Mouse (Mus musculus) adrenal gland, postnatal 36 days (tissue): ENCODE measurements around the gene Rere. TPM values are rescaled to one million over a fixed set of nuclear protein-coding genes. Genes with fewer than 3 reads are reported as not detected.
"Not testable (repeated sequence)": the region's sequence is repeated elsewhere in the genome, so short reads cannot be mapped to it uniquely, and the experiment has no call there.

Experiments
- DNase-seq, 2 experiments: peaks; one replicate each; pipeline ENCODE4 v3.0.0; 2021; ENCODE audit warnings: mixed read lengths in 1 of 2
- total RNA-seq, 2 experiments: library from RNA; stranded (reverse); gene quantifications; 2 replicates each; pipeline ENCODE4 v1.2.3; 2021

Rere gene
- total RNA-seq, 2 experiments from 2014 or later: 114 to 116 TPM

DNA sequence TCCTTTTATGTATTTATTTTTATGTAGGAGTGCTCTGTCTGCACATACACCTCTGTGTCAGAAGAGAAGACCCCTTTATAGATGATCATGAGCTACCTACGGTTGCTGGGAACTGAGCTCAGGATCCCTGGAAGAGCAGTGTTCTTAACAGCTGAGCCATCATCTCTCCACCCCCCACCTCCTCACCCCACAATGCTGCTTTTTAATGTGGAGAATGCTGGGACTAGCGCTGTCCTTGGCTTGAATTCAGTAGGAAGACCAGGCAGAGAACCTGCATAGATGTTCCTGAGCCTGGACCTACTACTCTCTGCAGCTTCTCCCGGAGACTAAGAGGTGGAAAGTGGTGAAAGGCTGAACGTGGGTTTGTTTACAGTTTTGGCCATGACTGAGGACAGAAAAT, 269.9 kb downstream of the Rere start:
- no peak for DNase-seq

DNA sequence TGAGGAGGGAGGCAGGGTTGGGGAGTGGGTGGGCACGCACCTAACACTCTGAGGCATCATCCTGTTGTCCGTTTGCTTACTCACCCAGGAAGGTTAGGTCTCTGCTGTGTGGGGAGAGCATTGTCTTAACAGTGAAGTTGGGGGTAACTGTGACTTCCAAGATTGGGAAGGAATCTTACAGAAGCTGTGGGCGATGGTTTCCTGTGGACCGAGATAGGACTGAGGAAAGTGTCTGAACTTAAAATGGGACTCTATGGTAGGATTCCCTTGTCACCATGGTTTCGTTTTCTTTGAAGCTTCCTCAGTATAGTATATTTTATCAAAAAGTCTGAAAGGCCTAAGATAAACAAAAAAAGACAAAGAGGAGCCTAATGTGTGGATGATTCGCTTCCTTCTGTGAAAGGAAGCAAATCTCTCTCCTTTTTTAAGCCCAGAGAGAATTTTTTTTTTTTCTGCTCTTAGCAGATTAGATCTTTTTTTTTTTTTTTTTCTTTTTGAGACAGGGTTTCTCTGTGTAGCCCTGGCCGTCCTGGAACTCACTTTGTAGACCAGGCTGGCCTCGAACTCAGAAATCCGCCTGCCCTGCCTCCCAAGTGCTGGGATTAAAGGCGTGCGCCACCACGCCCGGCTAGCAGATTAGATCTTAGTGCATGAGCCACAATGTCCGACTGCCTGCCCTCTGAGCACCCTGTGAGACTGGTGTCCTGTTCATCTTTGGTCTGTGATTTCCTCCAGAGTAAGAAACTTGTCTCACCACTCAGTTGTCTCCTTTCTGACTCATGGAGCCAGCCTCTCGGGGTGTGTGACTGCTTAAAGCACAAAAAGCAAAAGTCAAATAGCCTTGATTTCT, 271.5 kb downstream of the Rere start:
- DNase-seq: no peak

GRCm38 (mm10) chr4:150555783-150556182, 274.3 kb downstream of the Rere start:
- no peak for DNase-seq

GRCm38 (mm10) chr4:150556382-150557221, 275.2 kb downstream of the Rere start:
- DNase-seq: peak; percentile 90 to 91

DNA sequence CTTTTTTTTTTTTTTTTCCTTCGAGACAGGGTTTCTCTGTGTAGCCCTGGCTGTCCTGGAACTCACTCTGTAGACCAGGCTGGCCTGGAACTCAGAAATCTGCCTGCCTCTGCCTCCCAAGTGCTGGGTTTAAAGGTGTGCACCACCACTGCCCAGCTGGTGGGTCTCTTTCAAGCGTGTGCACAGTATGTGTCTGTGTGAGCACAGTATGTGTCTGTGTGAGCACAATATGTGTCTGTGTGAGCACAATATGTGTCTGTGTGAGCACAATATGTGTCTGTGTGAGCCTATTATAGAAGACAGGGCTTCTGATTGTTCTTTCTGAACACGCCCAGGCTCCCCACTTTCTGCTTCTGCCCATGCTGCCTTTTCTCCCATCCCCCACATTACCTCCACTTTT, 275.8 kb downstream of the Rere start:
- not testable (repeated sequence) for DNase-seq

DNA sequence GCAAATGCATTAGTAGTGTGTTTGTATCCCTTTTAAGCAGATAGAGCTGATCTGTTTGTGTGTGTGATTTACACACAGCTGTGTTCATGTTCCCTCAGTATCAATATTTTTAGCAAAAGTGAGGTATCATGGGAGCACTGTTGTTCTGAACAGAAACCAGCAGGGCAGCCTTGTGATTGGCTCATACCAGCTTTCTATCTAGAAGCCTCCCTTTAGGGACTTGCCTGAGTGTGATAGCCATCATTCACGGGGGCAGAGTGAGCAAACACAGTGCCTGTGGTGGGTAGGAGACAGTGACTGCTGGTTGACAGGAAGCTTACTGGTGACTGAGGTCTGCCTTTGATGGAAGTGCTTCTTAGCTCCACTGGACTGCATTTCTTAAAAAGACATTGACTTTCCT, 276.5 kb downstream of the Rere start:
- DNase-seq: no peak

DNA sequence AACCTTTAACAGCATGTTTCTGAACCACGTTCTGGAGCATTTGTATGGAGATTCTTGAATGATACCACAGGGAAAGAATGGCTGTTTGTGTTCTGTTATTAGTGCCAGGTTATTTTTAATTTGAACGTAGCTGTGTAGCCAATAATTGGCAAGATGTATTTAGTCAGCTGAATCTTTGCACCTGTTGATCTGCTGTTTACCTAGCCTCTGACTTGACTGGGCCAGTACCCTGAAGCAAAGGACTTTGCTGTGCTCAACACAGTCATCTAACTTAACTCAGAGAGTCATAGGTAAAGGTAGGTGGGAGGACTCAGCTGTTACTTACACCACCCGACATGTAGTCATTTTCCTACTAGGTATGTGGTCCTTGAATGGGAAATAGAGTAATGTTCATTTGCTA, 278.1 kb downstream of the Rere start:
- no peak for DNase-seq

- DNase-seq: no peak
Observed at GRCm38 (mm10) chr4:150563281-150563680, 281.8 kb downstream of the Rere start.

- DNase-seq: no peak
Observed at GRCm38 (mm10) chr4:150566193-150566592, 284.7 kb downstream of the Rere start.

DNA sequence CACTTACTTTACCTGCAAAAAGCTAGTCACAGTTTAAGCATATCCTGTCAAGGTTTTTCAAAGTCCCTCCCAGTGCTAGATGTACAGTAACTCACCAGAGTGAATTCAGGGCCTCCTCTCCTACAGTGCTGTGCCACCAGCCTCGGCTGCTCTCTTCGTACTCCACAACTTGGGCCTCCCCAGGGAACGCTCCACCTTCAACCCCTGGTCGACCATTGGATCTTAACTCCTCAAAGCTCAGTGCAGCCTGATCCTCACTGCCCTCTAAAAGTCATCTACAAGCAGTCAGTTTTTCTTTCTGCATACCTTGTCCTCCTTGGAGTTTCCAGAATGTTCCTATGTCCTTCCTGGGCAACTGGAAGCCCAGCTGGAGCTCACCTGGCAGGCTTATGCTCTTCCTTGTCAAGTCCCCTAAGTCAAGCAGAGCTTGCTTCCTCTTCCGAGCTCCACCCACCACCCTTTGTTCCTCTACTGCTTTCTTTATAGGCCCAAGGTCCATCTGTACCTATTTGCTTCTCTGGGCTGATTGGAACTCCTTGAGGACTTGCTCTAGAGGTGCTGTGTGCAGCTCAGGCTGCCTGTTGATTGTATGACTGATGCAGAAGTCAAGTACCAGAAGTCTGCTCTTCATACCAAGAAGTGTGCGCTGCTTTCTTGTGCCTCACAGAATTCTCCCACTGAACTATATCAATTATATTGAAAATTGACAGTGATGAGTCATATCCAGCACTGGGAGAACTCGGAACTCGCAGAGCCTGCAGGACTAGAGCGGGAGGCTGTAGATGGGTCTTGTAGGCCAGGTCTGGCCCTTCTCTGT, 287.1 kb downstream of the Rere start:
- no peak for DNase-seq

- DNase-seq: peak; percentile 82 to 87
Observed at GRCm38 (mm10) chr4:150569135-150569833, 287.8 kb downstream of the Rere start.

GRCm38 (mm10) chr4:150569834-150570571, 288.6 kb downstream of the Rere start:
- peak; percentile 49 to 65 for DNase-seq

DNA sequence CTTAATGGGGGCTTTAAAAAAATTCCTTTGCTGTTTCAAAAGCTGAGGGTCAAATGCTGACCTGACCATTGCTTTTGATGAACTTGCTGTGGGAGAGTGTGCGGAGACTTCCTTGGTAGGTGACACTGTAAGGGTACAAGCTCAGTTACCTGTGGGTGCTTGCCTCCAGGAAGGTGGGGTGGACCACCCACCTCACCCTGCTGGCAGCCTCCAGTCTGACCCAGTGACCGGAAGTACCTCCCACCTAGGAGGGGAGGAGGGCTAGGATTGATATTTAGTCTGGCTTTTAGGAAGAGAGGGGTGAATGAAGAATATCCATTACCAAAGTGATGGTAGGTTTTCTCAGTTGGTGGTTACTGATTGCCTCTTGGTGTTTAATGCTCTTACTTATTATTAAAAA, 289.3 kb downstream of the Rere start:
- DNase-seq: no peak

GRCm38 (mm10) chr4:150572104-150572691, 290.8 kb downstream of the Rere start:
- DNase-seq: peak in 1 of 2 experiments; percentile 59

- DNase-seq: no peak
Observed at GRCm38 (mm10) chr4:150572938-150573337, 291.5 kb downstream of the Rere start.

GRCm38 (mm10) chr4:150575363-150576092, 294.1 kb downstream of the Rere start:
- no peak for DNase-seq

GRCm38 (mm10) chr4:150576339-150576738, 294.9 kb downstream of the Rere start:
- no peak for DNase-seq

GRCm38 (mm10) chr4:150578021-150578420, 296.6 kb downstream of the Rere start:
- peak in 1 of 2 experiments; percentile 50 for DNase-seq

- no peak for DNase-seq
Observed at GRCm38 (mm10) chr4:150581931-150582723, 300.7 kb downstream of the Rere start.
